Mouse (Mus musculus) gastrocnemius, postnatal 10 days (tissue): ENCODE data around the gene Arhgap45. TPM values are rescaled to one million over a fixed set of nuclear protein-coding genes. Genes with fewer than 3 reads are reported as not detected.

ENCODE experiments used
- DNase-seq: peaks from one replicate; pipeline ENCODE4 v3.0.0; 2021; ENCODE audit warnings: mixed read lengths
- total RNA-seq, 2 experiments: library from RNA; stranded (reverse); gene quantifications; 2 replicates each; pipeline ENCODE4 v1.2.3; 2021

Gene Arhgap45
- total RNA-seq, 2 experiments from 2014 or later = 2.0 to 3.5 TPM

DNA sequence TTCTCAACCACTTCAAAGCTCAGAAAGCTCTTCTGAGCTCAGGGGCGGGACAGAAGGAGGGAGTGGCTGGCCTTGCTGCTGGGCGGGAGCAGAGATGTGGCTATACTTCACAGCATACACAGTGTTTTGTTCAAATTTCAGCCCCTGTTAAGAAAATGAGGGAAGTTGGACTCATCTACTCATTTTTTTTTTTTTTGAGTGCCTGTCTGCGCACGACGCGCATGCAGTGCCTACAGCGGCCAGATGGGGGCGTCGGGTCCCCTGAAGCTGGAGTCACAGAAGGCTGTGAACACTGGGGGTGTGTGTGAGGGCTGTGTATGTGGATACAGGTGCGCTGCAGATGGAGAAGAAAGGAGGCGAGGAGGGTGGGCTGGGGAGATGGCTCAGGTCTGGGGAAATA, 29.5 kb upstream of the Arhgap45 start:
- DNase-seq = peak; percentile 91

- DNase-seq = no peak
These were observed 28.5 kb upstream of the Arhgap45 start for GRCm38 (mm10) chr10:79987771-79988505.

- DNase-seq = peak; percentile 62
These were observed 27.8 kb upstream of the Arhgap45 start, which contains the start of gene Cnn2 for GRCm38 (mm10) chr10:79988506-79989271. TSS of gene Cnn2 (plus strand) at chr10:79988584.

DNA sequence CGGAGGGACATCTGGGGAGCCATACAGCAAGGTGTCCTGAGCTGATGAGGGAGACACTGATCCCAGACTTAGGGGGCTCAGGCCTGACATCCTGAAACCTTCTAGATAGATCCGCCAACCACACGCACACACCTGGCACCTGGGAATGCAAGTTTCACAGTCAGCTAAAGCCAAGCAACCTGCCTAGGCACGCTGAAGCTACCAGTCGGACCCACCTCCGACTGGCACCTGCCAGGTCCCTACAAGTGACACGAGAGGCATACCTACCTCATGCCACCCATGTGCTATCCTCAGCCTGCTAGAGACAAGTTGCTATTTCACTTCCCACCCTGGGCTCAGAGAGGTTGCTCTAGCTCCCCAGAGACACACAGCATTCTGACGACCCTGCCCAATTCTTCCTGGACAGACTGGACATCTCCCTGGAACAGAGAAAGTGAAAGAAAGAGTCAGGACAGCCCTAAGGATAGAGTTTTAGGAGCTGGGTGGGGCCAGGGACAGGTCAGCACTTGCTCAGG, 27.1 kb upstream of the Arhgap45 start:
- no peak for DNase-seq

DNA sequence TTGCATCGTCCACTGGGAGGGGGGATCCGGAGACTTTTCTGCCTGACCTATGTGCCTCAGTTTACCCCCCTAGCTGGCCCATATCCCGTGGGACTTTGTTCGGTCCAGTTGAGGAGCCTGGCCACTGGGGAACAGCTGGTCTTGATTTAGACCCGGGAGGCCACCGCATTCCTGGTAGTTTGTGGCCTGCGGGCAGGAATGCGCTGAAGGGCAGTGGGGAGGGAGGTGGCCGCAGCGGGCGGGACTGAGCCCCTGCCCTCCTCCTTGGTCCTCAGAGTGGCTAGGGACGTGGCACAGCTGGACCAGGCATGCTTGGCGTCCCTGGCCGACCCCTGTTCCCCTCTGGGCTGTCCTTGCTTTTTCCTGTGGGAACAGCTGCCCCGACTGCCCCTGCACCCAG, 26.6 kb upstream of the Arhgap45 start:
- no peak for DNase-seq

DNA sequence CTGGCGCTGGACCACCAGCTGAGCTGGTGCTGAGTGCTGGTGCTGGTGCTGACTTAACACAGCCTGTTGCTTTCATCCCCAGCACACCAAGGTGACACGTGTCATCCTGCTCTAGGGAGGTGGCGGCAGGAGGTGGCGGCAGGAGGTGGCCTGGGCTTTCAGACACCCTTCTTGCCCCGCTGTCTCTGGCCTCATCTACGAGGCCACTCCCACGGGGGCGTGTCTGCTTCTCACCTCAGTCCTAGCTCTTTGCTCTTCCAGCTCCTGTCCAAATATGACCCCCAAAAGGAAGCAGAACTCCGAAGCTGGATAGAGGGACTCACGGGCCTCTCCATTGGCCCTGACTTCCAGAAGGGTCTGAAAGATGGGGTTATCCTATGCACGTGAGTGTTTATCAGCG, 25.4 kb upstream of the Arhgap45 start:
- DNase-seq = no peak

- DNase-seq = no peak
These were observed 24.9 kb upstream of the Arhgap45 start for GRCm38 (mm10) chr10:79991548-79991947.

GRCm38 (mm10) chr10:79994397-79995115, 21.9 kb upstream of the Arhgap45 start:
- no peak for DNase-seq

GRCm38 (mm10) chr10:79995636-79996035, 20.8 kb upstream of the Arhgap45 start:
- no peak for DNase-seq

DNA sequence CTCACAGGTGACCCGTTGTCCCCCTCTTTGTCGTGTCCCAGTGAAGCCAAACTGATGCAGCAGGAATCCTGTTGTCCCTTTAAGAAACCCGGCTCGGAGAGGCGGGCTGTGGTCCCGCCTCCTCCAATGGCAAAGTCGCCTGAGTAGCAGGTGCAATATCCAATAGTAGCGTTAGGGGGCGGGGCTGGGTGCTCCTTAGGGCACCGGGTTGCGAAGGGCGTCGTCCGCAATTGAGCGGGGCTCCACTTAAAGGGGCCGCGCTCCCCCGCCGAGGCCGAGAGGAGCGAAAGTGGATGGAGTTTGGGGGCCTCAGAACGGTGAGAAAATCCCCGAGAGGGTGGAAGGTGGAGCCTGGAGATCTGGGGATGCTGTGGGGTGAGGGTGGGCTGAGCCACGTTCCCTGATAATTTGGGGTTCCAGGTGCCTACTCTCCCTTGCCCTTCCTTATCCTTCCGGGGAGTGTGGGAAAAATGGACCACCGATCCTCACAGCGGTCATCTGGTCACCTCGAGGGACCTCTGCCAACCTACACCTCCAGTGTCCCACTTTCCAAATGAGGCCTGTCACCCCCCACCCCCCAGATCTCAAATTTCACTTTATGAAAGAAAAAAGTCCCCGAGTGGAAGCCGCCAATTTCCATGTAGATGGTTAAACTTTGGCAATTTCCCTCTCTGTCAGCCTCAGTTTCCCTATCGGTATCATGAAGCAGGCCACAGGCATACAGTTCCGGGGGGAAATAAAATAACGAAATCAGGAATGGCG, 20.0 kb upstream of the Arhgap45 start, which contains the start of gene Abca7:
Gene Abca7 (plus strand): TSS at position 223 of the 762 bp plus-strand sequence.
- DNase-seq = peak; percentile 99

DNA sequence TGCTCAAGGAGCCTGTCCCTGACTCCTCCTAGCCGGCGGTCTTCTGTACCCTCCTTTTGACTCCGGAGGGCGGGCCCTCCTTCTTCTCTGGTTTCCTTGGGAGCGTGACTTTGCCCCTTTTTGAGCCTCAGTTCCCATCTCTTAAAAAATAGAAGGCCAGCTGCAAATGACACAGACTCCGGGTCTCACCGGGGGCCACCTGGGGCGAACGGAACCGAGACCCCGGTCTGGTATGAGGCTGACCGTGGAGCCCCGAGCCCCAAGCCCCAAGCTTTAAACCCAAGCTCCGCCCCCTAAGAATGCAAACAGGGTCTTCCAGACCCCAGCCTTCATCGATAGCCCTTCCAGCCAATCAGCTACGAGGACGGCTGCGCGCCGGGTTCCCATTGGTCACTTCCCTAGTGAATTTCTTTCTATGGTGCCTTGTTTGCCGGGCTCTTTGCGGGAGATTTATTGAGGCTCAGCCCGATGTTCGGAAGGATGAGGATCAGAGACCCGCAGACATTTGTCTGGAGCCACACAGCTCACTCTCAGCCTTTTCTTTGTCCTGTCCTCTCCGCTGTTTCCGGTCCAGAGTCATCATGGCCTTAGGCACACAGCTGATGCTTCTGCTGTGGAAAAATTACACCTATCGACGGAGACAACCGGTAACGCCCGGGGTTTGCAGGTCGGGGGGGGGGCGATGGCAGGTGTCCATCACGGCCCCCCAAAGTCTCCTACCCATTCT, 19.3 kb upstream of the Arhgap45 start:
- peak; percentile 54 for DNase-seq

DNA sequence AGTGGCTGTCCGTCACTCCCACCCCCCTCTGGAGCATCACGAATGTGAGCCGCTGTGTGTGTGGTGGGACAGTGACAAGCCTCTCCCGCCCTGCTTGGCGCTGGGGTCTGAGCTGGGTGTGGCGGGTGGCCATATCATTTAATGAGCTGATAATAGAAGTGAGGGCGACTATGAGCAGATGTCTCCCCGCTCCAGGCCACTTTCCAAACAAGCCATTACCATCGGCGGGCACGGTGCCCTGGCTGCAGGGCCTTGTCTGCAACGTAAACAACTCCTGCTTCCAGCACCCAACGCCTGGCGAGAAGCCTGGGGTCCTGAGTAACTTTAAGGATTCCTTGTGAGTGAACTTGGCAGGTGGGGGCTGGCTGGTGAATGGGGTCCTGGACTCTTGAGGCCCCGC, 18.6 kb upstream of the Arhgap45 start:
- DNase-seq = no peak

GRCm38 (mm10) chr10:80001945-80002344, 14.5 kb upstream of the Arhgap45 start:
- no peak for DNase-seq

- no peak for DNase-seq
These were observed 13.6 kb upstream of the Arhgap45 start for GRCm38 (mm10) chr10:80002829-80003228.

GRCm38 (mm10) chr10:80003374-80004232, 12.8 kb upstream of the Arhgap45 start:
- DNase-seq = no peak

- DNase-seq = no peak
These were observed 12.2 kb upstream of the Arhgap45 start for GRCm38 (mm10) chr10:80004233-80004705.

- DNase-seq = no peak
These were observed 4.7 kb upstream of the Arhgap45 start for GRCm38 (mm10) chr10:80011740-80012139.

- no peak for DNase-seq
These were observed 2.8 kb upstream of the Arhgap45 start for GRCm38 (mm10) chr10:80013609-80014008.

- DNase-seq = no peak
These were observed 1.8 kb upstream of the Arhgap45 start for GRCm38 (mm10) chr10:80014484-80015290.
